Comparison of ENCODE assay signal across 8 mouse cellular contexts in genomic region chr8:20296803-20297702, GRCm38 (mm10).
DNase-seq lines count a peak whose midpoint lies in the region; ATAC-seq and TF ChIP-seq lines count a peak whose summit lies in the region.
"Not testable (repeated sequence)": the region's sequence is repeated elsewhere in the genome, so short reads cannot be mapped to it uniquely, and the experiment has no call there.

No protein-coding gene starts in this region.

- not testable (repeated sequence) for H3K4me1 ChIP-seq in hindbrain, embryonic 10.5 days (replicated peaks); lung, postnatal 0 days (ENCODE audit: insufficient read depth, low read depth, low read length)

- 13% methylated on average over 72 of the region's 73 CpGs for WGBS in hindbrain, embryonic 10.5 days
- WGBS in lung, postnatal 0 days = 9% methylated on average over 44 of the region's 73 CpGs

- H3K27ac ChIP-seq in hindbrain, embryonic 10.5 days = peak overlapping the region; percentile 91
- peak overlapping the region; percentile 71; the same call in 1 of the 2 replicates for H3K27ac ChIP-seq in lung, postnatal 0 days (ENCODE audit: low read length)

- H3K27me3 ChIP-seq in hindbrain, embryonic 10.5 days (ENCODE audit: insufficient read depth, poor library complexity, severe bottlenecking); lung, postnatal 0 days (replicated peaks; ENCODE audit: insufficient read depth, low read length): not testable (repeated sequence)

- H3K4me3 ChIP-seq in hindbrain, embryonic 10.5 days = peak overlapping the region; percentile 64
- H3K4me3 ChIP-seq in lung, postnatal 0 days (ENCODE audit: low read depth, low read length) = peak overlapping the region; percentile 66

- H3K9ac ChIP-seq in lung, postnatal 0 days (replicated peaks; ENCODE audit: low read depth) = peak overlapping the region; percentile 58

- not testable (repeated sequence) for TF ChIP-seq EP300 in lung, postnatal 0 days (IDR thresholded peaks at IDR 0.05)

- peak; percentile 96 for ATAC-seq in frontal cortex, adult (ENCODE audit: low TSS enrichment)
- peak; percentile 100 for ATAC-seq in lung, postnatal 0 days

- peak overlapping the region; percentile 58 for H3K4me2 ChIP-seq in lung, postnatal 0 days (replicated peaks; ENCODE audit: low read depth, low read length)

- DNase-seq in MN1 (ENCODE audit: low spot score) = peak; percentile 89
- DNase-seq in cerebellum, adult 8-10 months = peak; percentile 74
- peak; percentile 78 for DNase-seq in hindbrain, embryonic 10.5 days (ENCODE audit: low spot score)
- peak; percentile 69 to 78 for DNase-seq in layer of hippocampus, postnatal 10 days (ENCODE audit: low spot score in 2 of 2)
- DNase-seq in lung, postnatal 0 days (ENCODE audit: low spot score) = peak; percentile 94
- peak; percentile 59 for DNase-seq in ovary, postnatal 14 days (ENCODE audit: low spot score)
- peak; percentile 56 to 60 for DNase-seq in thymus, postnatal 10 days (ENCODE audit: low spot score in 2 of 2)

- not testable (repeated sequence) for H3K36me3 ChIP-seq in hindbrain, embryonic 10.5 days; lung, postnatal 0 days (ENCODE audit: insufficient read depth, low read length)

- peak; percentile 73 for TF ChIP-seq CTCF in lung, postnatal 0 days (IDR thresholded peaks at IDR 0.05)

- not testable (repeated sequence) for H3K9me3 ChIP-seq in hindbrain, embryonic 10.5 days; lung, postnatal 0 days (ENCODE audit: low read length)

Comparison
In these comparisons a context has a peak if more than half of its experiments do, and no peak if none do; other contexts are left out.
1. Peak in every context shown above with its lines: DNase-seq, ATAC-seq, H3K4me3 ChIP-seq and H3K27ac ChIP-seq.